Mouse (Mus musculus) urinary bladder, postnatal 36 days (tissue): ENCODE results near the gene Rnf208.
"Not testable (repeated sequence)": the region's sequence is repeated elsewhere in the genome, so short reads cannot be mapped to it uniquely, and the experiment has no call there.

Source experiments
- DNase-seq, 2 experiments: peaks; one replicate each; pipeline ENCODE4 v3.0.0; 2022; ENCODE audit warnings: low spot score in 2 of 2, mixed read lengths in 1 of 2

Gene Rnf208

GRCm38 (mm10) chr2:25246183-25247072, 4.4 kb downstream of the Rnf208 start, which contains the start of gene AL732309.1:
Gene AL732309.1, minus strand, starts transcription at chr2:25246863.
- no peak for DNase-seq

GRCm38 (mm10) chr2:25252331-25252730, 10.3 kb downstream of the Rnf208 start:
- DNase-seq, result no peak

GRCm38 (mm10) chr2:25255284-25255779, 13.3 kb downstream of the Rnf208 start, which contains the start of gene Tmem203:
Gene Tmem203, plus strand, starts transcription at chr2:25255439.
- peak; percentile 86 for DNase-seq

GRCm38 (mm10) chr2:25256443-25257109, 14.5 kb downstream of the Rnf208 start:
- DNase-seq, result peak in 1 of 2 experiments; percentile 52

GRCm38 (mm10) chr2:25257250-25257649, 15.2 kb downstream of the Rnf208 start:
- DNase-seq, result not testable (repeated sequence)

- no peak for DNase-seq
Observed at GRCm38 (mm10) chr2:25258887-25259286, 16.8 kb downstream of the Rnf208 start.

- no peak for DNase-seq
Observed at GRCm38 (mm10) chr2:25261870-25262269, 19.8 kb downstream of the Rnf208 start.

GRCm38 (mm10) chr2:25262291-25262767, 20.3 kb downstream of the Rnf208 start, which contains the start of gene Tprn:
Gene Tprn, plus strand, starts transcription at chr2:25262618.
- DNase-seq, result peak; percentile 89 to 95

GRCm38 (mm10) chr2:25262795-25263622, 21.0 kb downstream of the Rnf208 start:
- no peak for DNase-seq

GRCm38 (mm10) chr2:25263623-25264285, 21.7 kb downstream of the Rnf208 start:
- no peak for DNase-seq

GRCm38 (mm10) chr2:25264286-25264660, 22.2 kb downstream of the Rnf208 start:
- DNase-seq, result no peak

GRCm38 (mm10) chr2:25264851-25265250, 22.8 kb downstream of the Rnf208 start:
- no peak for DNase-seq

GRCm38 (mm10) chr2:25265897-25266656, 24.0 kb downstream of the Rnf208 start:
- DNase-seq, result peak in 1 of 2 experiments; percentile 62

GRCm38 (mm10) chr2:25266720-25267119, 24.7 kb downstream of the Rnf208 start:
- peak in 1 of 2 experiments; percentile 66 for DNase-seq

- DNase-seq, result no peak
Observed at GRCm38 (mm10) chr2:25267241-25267640, 25.2 kb downstream of the Rnf208 start.

- no peak for DNase-seq
Observed at GRCm38 (mm10) chr2:25267746-25268309, 25.8 kb downstream of the Rnf208 start.

- DNase-seq, result peak; percentile 98
Observed at GRCm38 (mm10) chr2:25271827-25272511, 29.9 kb downstream of the Rnf208 start, which contains the start of the genes Ssna1 and Anapc2. Gene Ssna1, minus strand, starts transcription at chr2:25272438. Gene Anapc2, plus strand, starts transcription at chr2:25272478.

- DNase-seq, result no peak
Observed at GRCm38 (mm10) chr2:25272515-25272914, 30.5 kb downstream of the Rnf208 start.

GRCm38 (mm10) chr2:25273010-25273409, 31.0 kb downstream of the Rnf208 start:
- no peak for DNase-seq
